9 mouse cellular contexts compared by ENCODE assay signal in the genomic region with DNA sequence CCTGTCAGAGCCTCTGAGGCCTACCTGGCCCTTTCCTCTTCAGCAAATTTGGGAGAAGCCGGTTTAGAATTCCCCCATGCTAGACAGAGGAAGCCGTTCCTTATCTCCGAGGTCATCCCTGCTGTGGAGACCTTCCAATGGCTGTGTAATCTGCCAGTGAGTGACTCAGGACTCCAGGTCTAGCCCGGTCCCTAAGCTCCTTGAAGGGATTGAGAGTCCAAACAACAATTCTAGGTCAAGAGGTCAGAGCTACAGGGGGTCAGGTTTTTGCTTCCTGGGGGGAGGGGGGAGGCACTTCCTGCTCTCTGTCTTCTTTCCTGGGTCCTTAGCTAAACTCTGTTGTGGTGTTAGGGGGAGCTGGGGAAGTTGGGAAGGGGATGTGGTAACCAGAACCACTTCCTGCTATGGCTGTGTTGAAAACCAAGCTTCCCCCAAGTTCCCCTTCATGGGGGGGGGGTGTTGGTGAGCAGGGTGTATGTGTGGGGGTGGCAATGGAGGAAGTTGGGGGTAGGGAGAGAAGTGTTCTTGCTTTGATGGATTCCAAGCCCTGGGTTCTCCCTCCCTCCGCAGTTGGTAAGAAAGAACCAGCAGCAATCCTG. TPM values are rescaled to one million over a fixed set of nuclear protein-coding genes. Genes with fewer than 3 reads are reported as not detected.
DNase-seq lines count a peak whose midpoint lies in the region; ATAC-seq and TF ChIP-seq lines count a peak whose summit lies in the region.
"Had no signal": no experiment of that assay in that cellular context is flagged by ENCODE, and none has a peak within 500 bp of the region (broad histone marks: within the 10 kb centered on the region; RNA-seq: fewer than 3 reads in every experiment).

No protein-coding gene starts in this region.

- peak; percentile 47 for DNase-seq in lung, postnatal 0 days (ENCODE audit: low spot score)
- no peak for DNase-seq in lung, postnatal 10 days
- DNase-seq in ZHBTc4 (ENCODE audit: low read depth, low spot score) = peak; percentile 78
- DNase-seq in lung, postnatal 4 days = peak; percentile 39 to 42
- peak; percentile 54 for DNase-seq in yolk sac, embryonic 10.5 days (ENCODE audit: low spot score)
- no peak for DNase-seq in urinary bladder, postnatal 4 days (ENCODE audit: low spot score in 2 of 2)
- DNase-seq: right cerebral cortex, postnatal 25 days had no signal

- no peak overlapping the region for H3K4me2 ChIP-seq in lung, postnatal 0 days (replicated peaks; ENCODE audit: low read depth, low read length)
- H3K4me2 ChIP-seq: midbrain, embryonic 12.5 days had no signal

- no peaks in the 10 kb centered on the region for H3K4me1 ChIP-seq in lung, postnatal 0 days (ENCODE audit: insufficient read depth, low read depth, low read length)

- no peak overlapping the region for H3K27ac ChIP-seq in lung, postnatal 0 days (ENCODE audit: low read length)
- H3K27ac ChIP-seq: midbrain, embryonic 12.5 days had no signal

- H3K9me3 ChIP-seq in lung, postnatal 0 days (ENCODE audit: low read length) = no peaks in the 10 kb centered on the region
- H3K9me3 ChIP-seq: midbrain, embryonic 12.5 days had no signal

- ATAC-seq in lung, postnatal 0 days = no peak
- ATAC-seq in megakaryocyte-erythroid progenitor cell, adult 5-6 weeks (replicated peaks; ENCODE audit: low FRiP score, low TSS enrichment, poor library complexity, severe bottlenecking) = no peak

- H3K36me3 ChIP-seq in lung, postnatal 0 days (ENCODE audit: insufficient read depth, low read length) = no peaks in the 10 kb centered on the region
- H3K36me3 ChIP-seq: midbrain, embryonic 12.5 days had no signal

- TF ChIP-seq CTCF in lung, postnatal 0 days (IDR thresholded peaks at IDR 0.05) = no peak

- H3K9ac ChIP-seq in lung, postnatal 0 days (replicated peaks; ENCODE audit: low read depth) = no peak overlapping the region
- H3K9ac ChIP-seq: midbrain, embryonic 12.5 days had no signal

- no peak for TF ChIP-seq EP300 in lung, postnatal 0 days (IDR thresholded peaks at IDR 0.05)

- WGBS in lung, postnatal 0 days = 12% methylated on average over 5 of the region's 5 CpGs

- H3K27me3 ChIP-seq in lung, postnatal 0 days (replicated peaks; ENCODE audit: insufficient read depth, low read length) = peaks cover 26% of the 10 kb centered on the region

- H3K4me3 ChIP-seq in lung, postnatal 0 days (ENCODE audit: low read depth, low read length) = no peak overlapping the region
- H3K4me3 ChIP-seq: midbrain, embryonic 12.5 days had no signal

RNA-seq across cellular contexts. Expression of a gene that starts 2.2 kb away (rescaled TPM):
- polyA plus RNA-seq in lung, postnatal 0 days (2015; fragmentation: Nextera tagmentation; extraction: Ambion mirVana) = 4.5 and 5.6 TPM in 2 replicates
- total RNA-seq in megakaryocyte-erythroid progenitor cell, adult 5-6 weeks (2014; fragmentation: Nextera tagmentation) = 7.1 TPM in 1 of 2 replicates, not detected in the other
- total RNA-seq in megakaryocyte-erythroid progenitor cell, adult 5-6 weeks (2017) = 0.65 and 2.0 TPM in 2 replicates

RNA-seq across cellular contexts. Expression of a gene that starts 17.8 kb away (rescaled TPM):
- polyA plus RNA-seq in lung, postnatal 0 days (2015; fragmentation: Nextera tagmentation; extraction: Ambion mirVana) = 0.84 and 1.0 TPM in 2 replicates
- 0.35 TPM in 1 of 2 replicates, not detected in the other for total RNA-seq in megakaryocyte-erythroid progenitor cell, adult 5-6 weeks (2014; fragmentation: Nextera tagmentation)
- total RNA-seq in megakaryocyte-erythroid progenitor cell, adult 5-6 weeks (2017) = 0.34 and 0.61 TPM in 2 replicates

RNA-seq across cellular contexts. Expression of a gene that starts 31.2 kb away (rescaled TPM):
- 5.0 and 5.2 TPM in 2 replicates for polyA plus RNA-seq in lung, postnatal 0 days (2015; fragmentation: Nextera tagmentation; extraction: Ambion mirVana)
- total RNA-seq in megakaryocyte-erythroid progenitor cell, adult 5-6 weeks (2014; fragmentation: Nextera tagmentation) = 23.5 and 27.2 TPM in 2 replicates
- 5.8 and 8.6 TPM in 2 replicates for total RNA-seq in megakaryocyte-erythroid progenitor cell, adult 5-6 weeks (2017)

Comparison
In these comparisons a context has a peak if more than half of its experiments do, and no peak if none do; other contexts are left out.
1. DNase-seq: peak in lung, postnatal 0 days (single experiment), ZHBTc4 (single experiment), lung, postnatal 4 days (2 of 2) and yolk sac, embryonic 10.5 days (single experiment); none in lung, postnatal 10 days (single experiment) and urinary bladder, postnatal 4 days (0 of 2).